Mouse (Mus musculus) heart, adult 2 months (tissue): ENCODE measurements around the gene Gm10382. TPM values are rescaled to one million over a fixed set of nuclear protein-coding genes. Genes with fewer than 3 reads are reported as not detected.
"Not testable (repeated sequence)": the region's sequence is repeated elsewhere in the genome, so short reads cannot be mapped to it uniquely, and the experiment has no call there.

Source experiments
- DNase-seq, 2 experiments: peaks; one replicate each; pipeline ENCODE4 v3.0.0; 2021
- H3K27ac ChIP-seq: fragments of 200-600 bp; 2 replicates; pipeline ENCODE4 v1.8.1; 2022
- H3K27me3 ChIP-seq: fragments of 200-500 bp; 2 replicates; pipeline ENCODE4 v1.6.1; 2012; ENCODE audit warnings: mild to moderate bottlenecking, low read length, inconsistent platforms, mixed read lengths; ENCODE audit not compliant: control insufficient read depth, insufficient read depth
- H3K36me3 ChIP-seq: fragments of 200-500 bp; 2 replicates; pipeline ENCODE4 v1.6.1; 2012; ENCODE audit warnings: low read length, inconsistent platforms; ENCODE audit not compliant: control insufficient read depth, insufficient read depth
- H3K4me1 ChIP-seq: fragments of 200-500 bp; 2 replicates; pipeline ENCODE4 v1.6.1; 2011; ENCODE audit warnings: low read length; ENCODE audit not compliant: control insufficient read depth, insufficient read depth
- H3K4me3 ChIP-seq: fragments of 200-600 bp; 2 replicates; pipeline ENCODE4 v1.8.1; 2022
- H3K79me2 ChIP-seq: fragments of 200-500 bp; replicated peaks from 2 replicates; pipeline ENCODE4 v1.6.1; 2012; ENCODE audit warnings: mild to moderate bottlenecking, inconsistent platforms, low read length, moderate library complexity, mixed read lengths; ENCODE audit not compliant: control insufficient read depth, insufficient read depth
- H3K9ac ChIP-seq: fragments of 200-500 bp; 2 replicates; pipeline ENCODE4 v1.6.1; 2012; ENCODE audit warnings: low read depth, mild to moderate bottlenecking, control low read depth, inconsistent platforms, low read length, mixed read lengths
- CTCF ChIP-seq: fragments of 200-600 bp; IDR thresholded peaks from 2 replicates; pipeline ENCODE4 v1.8.1; 2022; ENCODE audit warnings: antibody characterized with exemption, mild to moderate bottlenecking, moderate library complexity
- EP300 ChIP-seq: fragments of 200-500 bp; IDR thresholded peaks from 2 replicates; pipeline ENCODE4 v1.6.1; 2011; ENCODE audit warnings: low read depth, low read length, control low read depth; ENCODE audit not compliant: insufficient read depth
- POLR2A ChIP-seq: fragments of 200-500 bp; IDR thresholded peaks from 2 replicates; pipeline ENCODE4 v1.6.1; 2011; ENCODE audit warnings: mild to moderate bottlenecking, low read depth, low read length, control low read depth; ENCODE audit not compliant: insufficient read depth
- WGBS: fragments of 180-500 bp; shearing (Covaris S2); methylation state at CpG from one replicate; pipeline ENCODE4 v1.1.7; 2018; 5-methylcytosine and 5-hydroxymethylcytosine counted together
- intact Hi-C: fragments of 180-260 bp; cut with DNase I; formaldehyde crosslinking; loops from one replicate; pipeline ENCODE4 v1.15.1; 2025
- polyA plus RNA-seq: library from polyadenylated mRNA; depleted of rRNA; stranded (reverse); fragments of >200 nt; gene quantifications from 2 replicates; pipeline ENCODE4 v1.2.3, GENCODE M21; 2012
- total RNA-seq, 2 experiments: library from RNA; stranded (reverse); gene quantifications; 2 replicates each; pipeline ENCODE4 v1.2.3; 2021

Gene Gm10382
- total and polyA plus RNA-seq, 3 experiments = 0.12 to 0.21 TPM; not detected in 1

DNA sequence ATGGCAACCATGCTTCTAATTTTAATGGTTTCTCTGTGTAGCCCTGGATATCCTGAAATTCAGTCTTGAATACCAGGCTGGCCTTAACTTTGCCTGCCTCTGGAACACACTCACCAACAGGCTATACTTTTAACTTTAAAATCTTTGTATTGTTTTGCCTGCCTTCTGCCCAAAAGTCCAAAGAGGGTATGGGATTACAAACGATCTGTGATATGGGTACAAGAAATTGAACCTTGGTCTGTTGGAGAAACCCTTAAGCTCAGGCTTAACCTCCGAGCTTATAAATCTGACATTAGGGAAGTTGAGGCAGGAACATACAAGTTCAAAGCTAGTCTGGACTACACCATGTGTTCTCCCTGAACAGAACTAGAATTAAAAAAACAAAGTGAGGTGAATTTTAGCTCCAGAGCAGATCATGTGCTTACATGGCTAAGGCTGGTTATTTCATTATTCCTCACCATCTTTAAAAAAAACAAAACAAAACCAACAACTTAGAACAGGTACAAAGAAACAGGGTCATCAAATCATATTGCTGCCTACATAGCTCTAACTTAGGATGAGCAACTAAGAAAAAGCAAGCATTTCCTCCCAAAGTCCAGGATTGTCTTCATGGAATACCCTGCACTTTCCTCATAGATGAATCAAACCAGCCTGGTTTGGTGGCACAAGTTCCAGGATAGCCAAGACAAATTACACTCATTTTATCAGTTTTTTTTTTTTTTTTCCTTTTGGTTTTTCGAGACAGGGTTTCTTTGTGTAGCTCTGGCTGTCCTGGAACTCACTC is 5.3 kb upstream of the Gm10382 start:
- Histone ChIP-seq H3K4me1 (peaks cover 9% of the 10 kb centered on the region), H3K79me2 (peaks cover 2% of the 10 kb centered on the region; the same call in 1 of the 2 replicates), H3K36me3 (peaks cover 37% of the 10 kb centered on the region), H3K27ac (no peak overlapping the region; the same call in 1 of the 2 replicates), H3K27me3 (no peaks in the 10 kb centered on the region), H3K4me3 (no peak overlapping the region), H3K9ac (no peak overlapping the region; the same call in 1 of the 2 replicates)
- intact Hi-C loops = no loop called here
- no peak for DNase-seq
- peak; percentile 6; the same call in 1 of the 2 replicates for TF ChIP-seq POLR2A
- TF ChIP-seq CTCF = no peak
- TF ChIP-seq EP300 = no peak
- WGBS = 40% methylated on average over 3 of the region's 3 CpGs

DNA sequence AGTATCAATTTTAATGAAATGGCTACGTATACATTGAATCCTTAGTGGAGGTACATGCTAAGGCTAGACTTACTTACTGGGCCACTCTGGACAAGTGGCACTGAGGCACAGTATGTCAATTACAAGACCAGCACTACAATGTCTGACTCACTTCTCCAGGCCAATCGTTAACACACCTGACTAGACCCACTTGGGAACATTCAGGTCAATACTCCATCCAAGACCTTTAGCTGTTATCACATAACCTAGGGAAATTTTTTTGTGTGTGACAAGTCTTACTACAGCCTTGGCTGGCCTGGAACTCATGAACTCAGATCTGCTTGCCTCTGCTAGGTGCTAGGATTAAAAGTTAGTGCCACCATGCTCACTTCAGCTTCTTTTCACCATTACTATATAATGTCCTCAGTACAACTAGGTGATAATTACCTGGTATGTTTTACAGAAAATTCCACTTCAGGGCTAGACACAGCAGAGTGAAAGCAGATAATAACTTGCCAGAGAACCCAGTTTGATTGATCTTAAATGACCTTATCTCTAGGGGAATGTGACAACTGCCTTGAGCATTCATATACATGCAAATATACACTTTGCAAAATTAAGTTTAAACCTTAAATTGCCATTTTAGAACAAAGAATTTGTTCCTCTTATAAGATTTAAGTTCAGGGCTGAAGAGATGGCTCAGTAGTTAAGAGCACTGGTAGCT is 4.5 kb upstream of the Gm10382 start:
- Histone ChIP-seq H3K9ac (no peak overlapping the region; the same call in 1 of the 2 replicates), H3K79me2 (peaks cover 8% of the 10 kb centered on the region; the same call in 1 of the 2 replicates), H3K36me3 (peaks cover 37% of the 10 kb centered on the region), H3K4me1 (peaks cover 9% of the 10 kb centered on the region), H3K4me3 (peak overlapping the region; percentile 1; the same call in 1 of the 2 replicates), H3K27me3 (no peaks in the 10 kb centered on the region), H3K27ac (no peak overlapping the region; the same call in 1 of the 2 replicates)
- WGBS = 41% methylated on average over 2 of the region's 2 CpGs
- TF ChIP-seq EP300 (0 out of 2 replicates have a peak, but pooled peaks have one; percentile 26), CTCF (no peak), POLR2A (peak; percentile 58)
- DNase-seq = no peak
- intact Hi-C loops = no loop called here

- TF ChIP-seq POLR2A (peak; percentile 24; the same call in 1 of the 2 replicates), EP300 (no peak), CTCF (no peak; the same call in 1 of the 2 replicates)
- Histone ChIP-seq H3K27ac (no peak overlapping the region), H3K36me3 (peaks cover 37% of the 10 kb centered on the region), H3K4me3 (peak overlapping the region; percentile 14), H3K4me1 (peaks cover 9% of the 10 kb centered on the region), H3K27me3 (no peaks in the 10 kb centered on the region), H3K9ac (peak overlapping the region; percentile 16), H3K79me2 (peaks cover 8% of the 10 kb centered on the region; the same call in 1 of the 2 replicates)
- WGBS = 29% methylated on average over 8 of the region's 8 CpGs
- DNase-seq = no peak
- intact Hi-C loops = no loop called here
These were observed 3.7 kb upstream of the Gm10382 start for GRCm38 (mm10) chr5:125385215-125385940.

GRCm38 (mm10) chr5:125387295-125387694 is 1.8 kb upstream of the Gm10382 start:
- H3K27ac ChIP-seq, intact Hi-C loops, H3K27me3 ChIP-seq, H3K9ac ChIP-seq, H3K79me2 ChIP-seq: not testable (repeated sequence)
- DNase-seq = peak in 1 of 2 experiments; percentile 30
- 0 out of 2 replicates have a peak overlapping the region, but pooled peaks have one; percentile 6 for H3K4me3 ChIP-seq
- 31% methylated on average over 4 of the region's 6 CpGs for WGBS
- peaks cover 15% of the 10 kb centered on the region for H3K4me1 ChIP-seq
- H3K36me3 ChIP-seq = peaks cover 46% of the 10 kb centered on the region

DNA sequence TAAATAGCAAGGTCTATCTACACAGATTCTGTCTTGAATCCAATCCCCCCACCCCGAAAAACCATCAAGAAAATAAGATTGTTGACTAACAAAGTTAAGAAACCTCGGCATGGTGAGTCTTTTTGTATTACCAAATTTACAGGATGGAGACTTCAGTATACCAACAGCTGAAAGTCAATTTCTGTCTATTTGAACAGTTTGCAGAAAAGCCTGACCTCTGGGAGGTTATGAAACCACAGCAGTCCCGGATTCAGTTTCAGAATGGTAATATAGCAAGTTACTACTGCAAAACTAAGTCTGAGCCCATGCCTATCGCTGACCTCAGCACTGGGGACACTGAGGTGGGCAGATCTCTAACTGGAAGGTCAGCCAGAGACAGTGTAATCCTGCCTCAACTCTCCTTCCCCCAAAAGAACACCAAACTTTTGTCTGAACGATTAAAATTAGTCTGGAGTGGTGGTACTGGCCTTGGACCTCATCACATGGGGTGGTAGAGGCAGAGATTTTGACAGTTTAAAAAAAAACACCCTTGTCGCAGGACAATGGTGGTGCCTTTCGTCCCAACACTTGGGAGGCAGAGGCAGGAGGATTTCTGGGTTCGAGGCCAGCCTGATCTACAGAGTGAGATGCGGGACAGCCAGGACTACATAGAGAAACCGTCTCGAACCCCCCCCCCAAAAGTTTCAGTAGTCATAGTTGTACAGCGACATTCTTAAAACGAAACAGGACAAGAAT is 597 bp upstream of the Gm10382 start:
- peaks cover 39% of the 10 kb centered on the region for H3K36me3 ChIP-seq
- no peak for TF ChIP-seq CTCF
- TF ChIP-seq POLR2A = peak; percentile 46; the same call in 1 of the 2 replicates
- TF ChIP-seq EP300 = 0 out of 2 replicates have a peak, but pooled peaks have one; percentile 34
- no peaks in the 10 kb centered on the region for H3K27me3 ChIP-seq
- WGBS = 3% methylated on average over 13 of the region's 13 CpGs
- peaks cover 14% of the 10 kb centered on the region for H3K4me1 ChIP-seq
- peaks cover 8% of the 10 kb centered on the region; the same call in 1 of the 2 replicates for H3K79me2 ChIP-seq
- H3K27ac ChIP-seq = peak overlapping the region; percentile 99
- intact Hi-C loops = loop anchor here (2.0 kb wide), 1 partner anchor 16 kb away; no protein-coding TSS in a partner anchor
- peak overlapping the region; percentile 99 for H3K9ac ChIP-seq
- DNase-seq = no peak
- H3K4me3 ChIP-seq = peak overlapping the region; percentile 86
